Mouse (Mus musculus) gonadal fat pad, adult 2 months (tissue): ENCODE results near the gene Cox11. TPM values are rescaled to one million over a fixed set of nuclear protein-coding genes. Genes with fewer than 3 reads are reported as not detected.

Experiments used
- DNase-seq: peaks from one replicate; pipeline ENCODE4 v3.0.0-alpha.2; 2012; ENCODE audit warnings: low read depth
- polyA plus RNA-seq: library from polyadenylated mRNA; depleted of rRNA; stranded (reverse); fragments of >200 nt; gene quantifications from 2 replicates; pipeline ENCODE4 v1.2.3, GENCODE M21; 2012

Gene Cox11
- polyA plus RNA-seq, 1 experiment = 7.3 TPM

DNA sequence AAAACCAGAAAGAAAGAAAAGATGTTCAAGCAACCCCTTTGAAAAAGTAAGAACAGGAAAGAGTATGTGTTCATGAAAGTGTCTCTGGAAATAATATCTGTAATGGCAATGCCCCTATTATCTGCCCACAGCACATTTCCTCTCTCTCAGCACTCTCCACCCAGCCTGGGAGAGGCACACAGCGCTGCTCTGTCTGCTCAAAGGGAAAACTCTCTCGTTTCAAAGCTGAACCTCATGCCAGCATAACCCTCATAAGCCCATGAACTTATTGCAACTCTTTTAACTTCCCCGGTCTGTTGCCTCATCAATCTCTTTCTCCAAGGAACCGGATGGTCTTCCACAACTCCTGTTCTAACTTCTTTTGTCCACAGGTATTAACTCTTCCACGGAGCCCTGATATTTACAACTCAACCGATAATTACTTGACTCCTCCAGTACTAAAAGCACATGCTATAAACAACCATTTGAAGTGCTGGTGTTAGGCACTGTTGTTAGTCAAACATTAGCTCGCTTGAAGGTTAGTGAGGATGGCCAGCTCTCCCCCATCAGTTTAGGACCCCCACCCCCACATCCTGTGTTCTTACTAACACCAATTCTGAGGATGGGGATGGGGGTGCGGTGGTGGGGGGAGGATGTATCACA is 26.5 kb downstream of the Cox11 start:
- no peak for DNase-seq

DNA sequence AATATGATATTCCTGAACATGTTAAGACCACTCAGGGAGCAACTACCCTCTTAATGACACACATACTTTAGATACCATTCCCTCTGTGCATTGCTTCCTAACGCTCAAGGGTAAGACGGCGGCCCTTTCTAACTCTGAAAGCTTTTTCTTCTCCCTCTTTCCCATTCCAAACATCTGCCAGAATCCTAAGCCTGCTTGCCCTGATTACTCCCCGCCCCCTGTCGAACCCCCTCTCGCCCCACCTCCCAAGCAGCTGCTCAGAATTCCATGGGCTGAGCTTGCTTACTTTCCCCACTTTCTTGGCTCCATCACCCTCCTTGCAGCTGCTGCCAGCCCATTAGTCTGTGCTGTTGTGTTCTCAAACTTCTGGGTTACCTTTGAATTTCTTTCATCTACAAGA is 27.2 kb downstream of the Cox11 start:
- DNase-seq = no peak

DNA sequence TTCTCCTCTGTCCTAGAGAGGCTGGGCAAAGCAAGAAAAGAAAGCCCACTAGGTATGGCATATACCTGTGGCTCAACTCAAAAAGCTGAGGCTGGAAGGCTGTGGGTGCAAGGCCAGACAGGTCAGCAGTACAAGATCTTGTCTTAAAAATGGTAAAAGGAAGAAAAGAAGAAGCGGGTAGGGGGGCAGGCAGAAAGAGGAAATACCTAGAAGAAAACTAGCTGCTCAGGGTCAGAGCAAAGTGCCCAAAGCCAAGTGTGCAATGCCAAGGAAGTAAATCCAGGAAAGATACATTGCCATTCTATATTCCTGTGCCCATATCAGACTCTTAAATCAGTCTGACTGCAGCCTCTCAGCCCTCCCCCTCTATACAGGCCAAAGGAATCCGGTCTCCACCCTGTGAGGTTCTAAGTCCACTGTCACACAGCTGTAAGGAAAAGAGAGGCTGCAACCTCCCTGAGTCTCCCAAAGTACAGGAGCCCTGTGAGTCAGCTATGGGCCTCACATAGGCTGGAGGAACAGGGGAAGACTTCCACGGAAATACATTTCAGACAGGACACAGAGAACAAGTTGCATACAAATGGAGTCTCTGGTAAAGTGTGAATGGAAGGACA is 28.3 kb downstream of the Cox11 start:
- DNase-seq = no peak

DNA sequence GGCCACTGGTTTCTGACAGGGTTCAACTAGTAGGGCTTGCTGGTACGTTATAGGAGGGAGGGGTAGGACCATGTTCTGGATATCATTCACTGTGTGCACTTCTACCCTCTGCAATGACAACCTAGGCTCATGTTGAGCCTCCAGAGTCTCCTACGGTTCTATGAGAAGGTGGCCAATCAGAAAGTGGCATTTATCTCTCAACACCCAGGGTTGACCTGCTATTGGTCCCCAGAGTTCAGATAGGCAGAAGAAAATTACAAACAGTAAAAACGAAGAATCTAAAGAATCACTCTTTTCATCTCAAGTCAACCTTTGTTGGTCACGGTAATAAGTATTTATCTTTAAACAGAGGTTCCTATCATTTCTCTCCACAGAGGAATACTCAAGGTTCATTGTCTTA is 28.9 kb downstream of the Cox11 start:
- no peak for DNase-seq

DNA sequence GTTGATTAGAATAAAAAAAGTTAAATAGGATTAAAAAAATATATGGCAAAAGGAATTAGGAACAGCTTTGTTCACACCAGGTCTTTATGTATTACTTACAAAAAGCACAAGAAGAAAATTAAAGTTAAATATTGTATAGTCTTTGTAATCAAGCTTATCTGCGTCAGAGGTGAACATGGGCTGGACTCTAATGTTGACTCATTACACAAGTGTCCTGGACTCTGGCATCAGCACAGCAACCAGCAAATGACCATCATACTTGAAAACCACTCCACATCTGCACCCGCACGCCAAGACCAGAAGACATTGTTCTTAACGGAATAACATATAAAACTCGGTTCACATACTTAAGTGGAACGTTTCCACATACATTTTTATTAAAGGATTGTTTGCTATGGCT is 29.4 kb downstream of the Cox11 start:
- DNase-seq = no peak

DNA sequence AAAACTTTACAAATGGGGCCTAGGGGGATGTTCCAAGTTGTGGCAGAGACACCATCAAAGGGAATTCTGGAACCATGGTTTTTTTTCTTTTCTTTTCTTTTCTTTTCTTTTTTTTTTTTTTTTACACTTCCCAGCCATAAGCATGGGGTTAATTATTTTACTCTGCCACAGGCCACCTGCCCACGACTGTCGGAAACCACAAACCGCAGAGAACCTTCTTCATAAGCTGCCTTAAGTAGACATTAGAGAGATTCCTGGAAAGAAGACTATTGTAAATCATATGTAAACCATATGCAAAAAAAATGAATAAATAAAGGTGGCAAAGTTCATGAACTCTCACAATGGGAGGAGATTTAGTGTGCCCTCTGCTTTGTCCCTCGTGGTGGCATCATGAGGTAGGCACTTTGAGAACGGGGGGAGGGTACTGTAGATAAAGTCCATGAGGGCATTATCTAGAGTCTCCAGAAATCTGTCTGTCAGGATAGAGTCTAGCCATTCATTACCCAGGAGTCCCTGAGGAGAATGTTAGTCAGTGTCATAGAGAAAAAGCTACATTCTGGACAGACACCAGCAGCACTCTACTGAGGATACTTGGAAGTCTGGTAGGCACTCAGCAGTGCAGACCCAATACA is 37.6 kb downstream of the Cox11 start:
- DNase-seq = no peak

DNA sequence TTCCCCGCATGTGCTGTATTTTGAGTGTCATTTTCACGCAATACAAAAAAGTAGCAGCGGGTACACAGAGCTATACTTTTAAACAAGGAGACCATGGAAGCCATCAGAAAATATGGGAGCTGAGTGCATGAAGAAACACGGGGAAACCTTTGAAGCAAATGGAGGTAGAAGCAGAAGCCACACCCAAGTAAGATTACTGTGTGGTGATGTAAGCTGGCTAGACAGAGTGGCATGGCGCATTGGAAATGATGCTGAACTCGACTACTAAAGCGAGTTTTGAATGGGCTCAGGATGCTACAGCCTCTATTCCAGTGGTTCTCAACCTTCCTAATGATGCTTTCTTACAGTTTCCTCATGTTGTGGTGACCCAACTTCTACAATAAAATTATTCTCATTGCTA is 39.1 kb downstream of the Cox11 start:
- no peak for DNase-seq

DNA sequence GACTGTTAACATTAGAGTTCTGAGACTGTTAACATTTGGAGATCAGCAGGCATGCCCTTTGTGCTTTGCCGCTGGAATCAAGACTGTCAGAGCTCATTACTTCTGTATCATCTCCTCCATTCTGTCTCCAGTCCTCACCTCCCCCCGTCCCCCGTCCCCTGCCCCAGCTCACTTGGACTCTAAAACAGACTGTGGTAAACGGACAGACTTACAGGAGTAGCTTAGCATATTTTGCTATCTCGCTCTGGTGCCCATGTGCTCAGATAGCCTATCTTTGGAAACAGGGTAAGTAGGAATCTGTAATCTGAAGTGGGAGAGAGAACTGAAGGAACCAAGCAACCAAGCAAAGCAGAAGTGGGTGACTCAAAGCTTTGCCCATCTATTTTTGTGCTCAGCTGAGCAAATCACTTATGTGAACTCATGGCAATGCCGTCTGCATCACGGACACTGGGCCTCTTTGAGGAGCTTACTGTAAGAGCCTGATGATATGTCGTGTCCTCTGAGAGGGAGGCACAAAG is 39.9 kb downstream of the Cox11 start:
- no peak for DNase-seq

DNA sequence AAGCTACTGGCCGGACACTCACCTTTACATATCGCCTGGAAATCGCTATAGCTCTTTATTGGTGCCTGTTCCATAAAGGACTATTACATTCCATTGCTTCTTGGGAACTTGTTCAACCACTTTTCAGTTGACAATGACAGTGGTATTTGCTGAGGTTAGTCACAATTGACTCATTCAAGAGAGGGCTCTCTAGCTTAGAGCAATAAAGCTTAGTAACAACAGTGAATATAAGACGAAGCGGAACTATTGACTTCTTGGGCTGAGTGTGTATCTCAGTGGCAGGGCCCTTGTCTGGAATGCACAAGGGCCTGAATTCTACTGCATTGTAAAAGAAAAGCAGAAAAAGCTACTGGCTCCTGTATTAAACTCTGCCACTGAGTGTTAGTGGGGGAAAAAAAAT is 40.6 kb downstream of the Cox11 start:
- no peak for DNase-seq

DNA sequence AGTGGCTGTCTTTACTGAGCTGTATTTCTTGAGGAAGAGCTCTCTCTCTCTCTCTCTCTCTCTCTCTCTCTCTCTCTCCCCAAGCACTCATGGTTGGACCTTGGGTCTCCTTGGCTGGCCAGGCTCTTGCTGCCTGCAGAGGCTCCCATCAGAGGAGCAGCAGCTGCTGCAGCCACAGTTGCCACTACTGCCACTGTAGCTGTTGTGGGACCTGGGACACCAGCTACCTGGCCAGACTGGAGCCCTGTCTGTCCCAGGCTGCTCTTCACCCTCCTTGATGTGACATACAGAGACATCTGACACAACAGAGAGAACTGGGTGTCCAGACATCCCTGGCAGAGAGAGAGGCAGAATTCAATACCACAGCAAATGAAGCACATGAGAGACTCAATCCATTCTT is 43.2 kb downstream of the Cox11 start:
- no peak for DNase-seq

DNA sequence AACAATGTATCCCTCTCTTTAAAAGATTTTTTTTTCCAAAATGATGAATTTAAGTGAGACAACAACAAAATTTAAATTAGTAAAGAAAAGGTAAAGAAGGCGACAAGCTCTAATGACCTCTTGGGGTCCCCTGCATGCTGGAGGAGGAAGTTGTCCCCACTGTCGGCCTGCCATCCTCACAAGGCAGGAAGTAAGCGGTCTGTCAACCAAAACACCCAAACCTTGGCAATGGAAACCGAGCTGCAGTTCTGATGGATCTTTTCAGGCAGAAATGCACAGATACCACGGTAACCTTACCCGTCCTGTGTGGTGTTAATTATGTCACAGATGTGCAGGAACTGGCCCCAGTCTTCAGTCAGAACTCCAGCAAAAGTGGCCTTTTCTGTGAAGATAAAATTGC is 46.8 kb downstream of the Cox11 start:
- DNase-seq = no peak

DNA sequence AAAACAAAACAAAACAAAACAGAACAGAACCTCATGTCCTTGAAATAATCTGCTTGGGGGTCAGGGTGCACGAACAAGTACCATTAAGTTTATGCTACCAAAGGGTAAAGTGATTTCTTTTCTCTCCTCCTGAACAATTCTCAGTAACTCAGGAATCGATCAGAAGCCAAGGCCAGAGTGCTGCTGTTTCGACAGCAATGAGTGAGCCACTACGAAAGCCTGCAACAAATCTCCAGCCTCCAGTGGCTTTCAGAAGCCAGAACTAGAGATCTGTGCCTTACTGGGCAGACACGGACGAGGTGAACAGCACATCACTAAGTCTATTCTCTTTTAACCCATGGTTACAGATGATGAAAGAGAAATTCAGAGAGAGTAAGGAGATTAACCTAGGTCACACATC is 47.2 kb downstream of the Cox11 start:
- DNase-seq = no peak

DNA sequence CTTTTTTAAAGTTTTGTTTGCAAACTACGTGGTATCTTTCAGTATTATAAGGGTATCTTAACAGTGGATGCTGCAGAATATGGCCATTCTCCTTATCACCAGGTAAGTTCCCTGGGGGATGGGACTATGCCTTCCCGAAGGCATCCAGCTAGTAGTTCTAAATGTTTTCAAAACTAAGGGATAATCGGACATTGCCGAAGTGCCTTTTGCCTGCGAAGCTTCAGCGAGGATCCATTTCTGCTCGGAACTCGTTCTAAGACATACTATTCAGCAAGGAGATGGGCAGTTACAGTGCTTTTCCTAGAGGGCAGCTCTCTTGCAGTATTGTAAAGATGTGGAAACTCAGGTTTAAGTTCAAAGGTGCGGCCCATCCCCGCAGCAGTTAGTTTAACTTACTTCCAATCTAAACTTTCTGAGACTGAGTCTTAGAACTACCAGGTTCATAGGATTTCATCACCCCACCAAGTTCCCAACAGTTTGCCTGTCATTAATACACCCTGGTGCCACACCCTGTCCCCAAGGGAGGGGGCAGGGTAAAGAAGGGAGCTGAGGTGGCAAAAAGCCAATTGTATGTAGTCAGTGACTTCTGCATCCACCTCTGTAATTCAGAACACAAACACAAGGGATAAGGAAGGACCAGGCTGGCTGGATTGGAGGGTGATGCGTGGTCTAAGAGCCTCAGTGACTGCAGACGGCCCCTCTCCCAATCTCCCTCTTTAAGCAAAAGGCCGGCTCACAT is 48.5 kb downstream of the Cox11 start:
- DNase-seq = no peak

DNA sequence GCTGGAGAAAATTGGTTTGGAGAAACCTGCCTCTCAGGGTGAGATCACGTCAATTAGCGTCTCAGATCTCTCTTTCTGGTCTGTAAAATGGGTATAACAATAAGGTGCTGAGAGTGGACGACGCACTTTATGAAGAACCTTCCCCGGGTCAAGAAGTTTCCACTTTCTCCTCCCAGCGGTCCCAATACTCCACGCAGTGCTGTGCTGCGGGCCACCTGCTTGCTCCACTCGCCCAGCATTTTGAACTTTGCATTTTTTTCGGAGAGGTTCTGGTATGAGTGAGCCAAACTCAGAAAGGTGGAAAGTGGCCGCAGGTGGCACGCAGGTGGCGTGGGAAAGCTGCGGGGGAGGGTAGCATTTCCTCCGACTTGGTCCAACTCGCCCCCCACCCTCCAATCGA is 49.1 kb downstream of the Cox11 start:
- DNase-seq = no peak

DNA sequence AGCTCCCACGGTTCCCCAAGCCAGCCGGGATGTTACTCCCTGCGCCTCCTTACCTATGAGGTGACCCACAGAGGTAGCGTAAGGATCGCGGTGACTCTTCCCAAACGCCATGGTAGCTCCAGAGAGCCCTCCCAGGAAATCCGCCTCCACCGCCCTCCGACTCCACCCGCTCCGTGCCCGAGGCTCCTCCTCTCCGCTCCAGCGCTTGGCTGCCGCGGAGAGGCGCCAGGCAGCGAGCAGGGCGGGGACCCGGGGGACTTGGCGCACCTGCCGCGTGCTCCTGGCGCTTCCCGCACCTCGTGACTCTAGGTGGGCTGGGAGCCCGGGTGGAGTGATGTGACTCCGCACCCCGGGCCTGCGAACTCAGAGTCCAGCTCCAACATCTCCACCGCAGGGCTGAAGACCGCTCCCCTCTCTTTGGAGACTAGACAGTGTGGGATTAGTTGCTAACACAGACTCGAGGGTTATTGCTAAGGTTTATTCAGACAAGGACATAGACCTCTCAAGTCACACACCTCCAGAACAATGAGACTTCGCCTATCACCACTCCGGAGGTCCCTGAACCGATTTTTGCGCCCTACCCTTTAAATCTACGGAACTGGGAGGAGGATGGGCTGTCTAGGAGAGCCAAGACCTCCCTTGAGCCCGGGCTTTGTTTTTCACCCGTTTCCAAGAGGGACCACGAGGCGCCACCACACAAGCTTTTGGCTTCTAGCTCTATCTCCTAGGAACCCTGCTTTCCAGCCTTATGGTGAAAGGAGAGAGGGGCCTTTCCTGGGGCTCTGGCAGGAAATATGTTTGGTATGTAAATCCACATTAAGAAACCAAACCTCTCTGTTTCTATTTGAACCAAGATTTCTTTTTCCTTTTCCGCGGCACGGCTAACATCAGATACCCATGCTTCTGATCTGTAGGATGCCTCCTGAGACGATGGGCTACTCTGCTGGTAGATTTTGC is 49.8 kb downstream of the Cox11 start, which contains the start of gene Tom1l1:
TSS of gene Tom1l1 (minus strand) at position 907 of the 957 bp plus-strand sequence.
- no peak for DNase-seq

DNA sequence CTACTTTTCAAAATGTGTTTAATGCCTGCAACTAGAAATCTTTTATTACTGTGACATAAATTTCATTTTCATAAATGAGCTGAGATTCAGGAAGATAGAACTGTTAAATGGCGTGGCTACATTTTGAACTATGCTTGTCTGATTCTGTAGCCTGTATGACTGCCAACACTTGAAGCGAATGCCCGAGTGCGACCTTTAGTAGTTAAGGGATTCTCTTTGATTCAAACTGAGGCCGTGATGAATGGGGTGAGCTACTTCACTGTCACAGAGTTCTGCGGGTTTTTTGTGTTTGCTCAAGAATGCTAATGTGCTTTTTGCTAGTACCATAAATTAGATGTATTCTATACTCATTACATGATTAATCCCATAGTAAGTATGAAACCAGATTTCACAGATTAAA is 52.4 kb downstream of the Cox11 start:
- no peak for DNase-seq

DNA sequence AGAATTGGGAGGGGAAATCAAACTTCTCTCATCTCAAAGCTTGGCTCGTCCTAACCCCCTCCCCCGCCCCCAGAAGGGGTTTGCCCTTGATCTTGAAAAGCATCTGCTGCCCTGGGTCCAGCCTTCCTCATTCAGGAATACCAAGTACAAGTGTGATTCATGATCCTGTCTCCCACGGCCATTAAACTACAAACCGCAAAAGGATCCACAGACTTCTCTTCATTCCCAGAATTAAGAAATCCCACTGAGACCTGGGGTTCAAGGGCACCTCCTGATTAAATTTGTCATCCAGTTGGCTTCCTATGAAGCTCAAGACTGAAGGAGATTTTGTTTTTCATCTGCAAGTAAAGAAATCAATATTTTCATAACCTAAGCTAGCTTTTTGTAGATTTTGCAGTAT is 56.2 kb downstream of the Cox11 start:
- no peak for DNase-seq
